Mouse (Mus musculus) midbrain, embryonic 13.5 days (tissue): ENCODE results near the gene Fras1. TPM values are rescaled to one million over a fixed set of nuclear protein-coding genes. Genes with fewer than 3 reads are reported as not detected.

ENCODE experiments used
- ATAC-seq: fragments of 200-750 bp; cut with Nextera tagmentation; 2 replicates; pipeline ENCODE4 v1.8.0; 2017; ENCODE audit warnings: mild to moderate bottlenecking, moderate TSS enrichment, moderate library complexity
- H3K27ac ChIP-seq: fragments of 300-500 bp; sonication (generic); 2 replicates; pipeline ENCODE4 v1.5.1; 2015; ENCODE audit warnings: inconsistent platforms, mild to moderate bottlenecking, moderate library complexity
- H3K27me3 ChIP-seq: fragments of 300-500 bp; sonication (generic); 2 replicates; pipeline ENCODE4 v1.6.1; 2015; ENCODE audit warnings: mild to moderate bottlenecking, inconsistent platforms
- H3K36me3 ChIP-seq: fragments of 300-500 bp; sonication (generic); 2 replicates; pipeline ENCODE4 v1.6.1; 2015; ENCODE audit warnings: mild to moderate bottlenecking, inconsistent platforms
- H3K4me1 ChIP-seq: fragments of 300-500 bp; sonication (generic); replicated peaks from 2 replicates; pipeline ENCODE4 v1.6.1; 2015; ENCODE audit warnings: inconsistent platforms
- H3K4me2 ChIP-seq: fragments of 300-500 bp; sonication (generic); replicated peaks from 2 replicates; pipeline ENCODE4 v1.6.1; 2015; ENCODE audit warnings: moderate library complexity, mild to moderate bottlenecking, inconsistent platforms
- H3K4me3 ChIP-seq: fragments of 300-500 bp; sonication (generic); replicated peaks from 2 replicates; pipeline ENCODE4 v1.5.1; 2015; ENCODE audit warnings: mild to moderate bottlenecking, inconsistent platforms
- H3K9ac ChIP-seq: fragments of 300-500 bp; sonication (generic); replicated peaks from 2 replicates; pipeline ENCODE4 v1.6.1; 2015; ENCODE audit warnings: mild to moderate bottlenecking, inconsistent platforms
- H3K9me3 ChIP-seq: fragments of 300-500 bp; sonication (generic); 2 replicates; pipeline ENCODE4 v1.6.1; 2016; ENCODE audit warnings: mild to moderate bottlenecking, inconsistent platforms
- WGBS: fragments of 180-500 bp; shearing (Covaris S2); methylation state at CpG from one replicate; pipeline ENCODE4 v1.1.7; 2015; 5-methylcytosine and 5-hydroxymethylcytosine counted together
- polyA plus RNA-seq: library from polyadenylated mRNA; unstranded; fragments of >200 nt; fragmentation: Nextera tagmentation; extraction: Ambion mirVana; gene quantifications from 2 replicates; pipeline ENCODE4 v1.2.1, GENCODE M21; 2015

Fras1 gene
- polyA plus RNA-seq, 1 experiment from 2014 or later, result 5.4 TPM

GRCm38 (mm10) chr5:96457436-96457958 is 83.7 kb downstream of the Fras1 start:
- H3K27ac ChIP-seq, result no peak overlapping the region
- no peaks in the 10 kb centered on the region for H3K9me3 ChIP-seq
- H3K27me3 ChIP-seq, result no peaks in the 10 kb centered on the region
- H3K4me1 ChIP-seq, result no peaks in the 10 kb centered on the region
- H3K4me2 ChIP-seq, result no peak overlapping the region
- no peaks in the 10 kb centered on the region for H3K36me3 ChIP-seq
- no peak for ATAC-seq
- WGBS, result 65% methylated on average over 4 of the region's 4 CpGs
- H3K9ac ChIP-seq, result no peak overlapping the region
- no peak overlapping the region for H3K4me3 ChIP-seq

GRCm38 (mm10) chr5:96459605-96460004 is 85.8 kb downstream of the Fras1 start:
- Histone ChIP-seq H3K9ac (no peak overlapping the region), H3K4me1 (no peaks in the 10 kb centered on the region), H3K27me3 (no peaks in the 10 kb centered on the region), H3K9me3 (no peaks in the 10 kb centered on the region), H3K4me3 (no peak overlapping the region), H3K36me3 (no peaks in the 10 kb centered on the region), H3K4me2 (no peak overlapping the region), H3K27ac (no peak overlapping the region)
- ATAC-seq, result no peak
- WGBS, result 89% methylated on average over 4 of the region's 4 CpGs

- H3K9me3 ChIP-seq, result no peaks in the 10 kb centered on the region
Observed at GRCm38 (mm10) chr5:96462197-96462596, 88.4 kb downstream of the Fras1 start.

GRCm38 (mm10) chr5:96466461-96466860 is 92.7 kb downstream of the Fras1 start:
- ATAC-seq, result no peak
- Histone ChIP-seq H3K36me3 (no peaks in the 10 kb centered on the region), H3K4me2 (no peak overlapping the region), H3K27ac (no peak overlapping the region), H3K9ac (no peak overlapping the region), H3K27me3 (no peaks in the 10 kb centered on the region), H3K4me1 (no peaks in the 10 kb centered on the region; the same call in 1 of the 2 replicates), H3K4me3 (no peak overlapping the region), H3K9me3 (no peaks in the 10 kb centered on the region)
- 64% methylated on average over 7 of the region's 7 CpGs for WGBS

More at GRCm38 (mm10) chr5:96462197-96462596, 88.4 kb downstream of the Fras1 start:
- no peak for ATAC-seq
- Histone ChIP-seq H3K9ac (no peak overlapping the region), H3K27me3 (no peaks in the 10 kb centered on the region), H3K36me3 (no peaks in the 10 kb centered on the region), H3K4me1 (no peaks in the 10 kb centered on the region; the same call in 1 of the 2 replicates), H3K27ac (no peak overlapping the region), H3K4me2 (no peak overlapping the region), H3K4me3 (no peak overlapping the region)
- WGBS, result 92% methylated on average over 2 of the region's 2 CpGs

GRCm38 (mm10) chr5:96471995-96472394 is 98.2 kb downstream of the Fras1 start:
- Histone ChIP-seq H3K9me3 (no peaks in the 10 kb centered on the region), H3K36me3 (no peaks in the 10 kb centered on the region), H3K4me3 (no peak overlapping the region), H3K27me3 (no peaks in the 10 kb centered on the region), H3K4me2 (no peak overlapping the region), H3K4me1 (no peaks in the 10 kb centered on the region), H3K9ac (no peak overlapping the region), H3K27ac (no peak overlapping the region)
- 55% methylated on average over 3 of the region's 3 CpGs for WGBS
- ATAC-seq, result no peak

- Histone ChIP-seq H3K27ac (no peak overlapping the region), H3K27me3 (no peaks in the 10 kb centered on the region), H3K4me3 (no peak overlapping the region), H3K36me3 (no peaks in the 10 kb centered on the region), H3K9me3 (no peaks in the 10 kb centered on the region), H3K4me1 (no peaks in the 10 kb centered on the region), H3K4me2 (no peak overlapping the region), H3K9ac (no peak overlapping the region)
- 87% methylated on average over 3 of the region's 3 CpGs for WGBS
- ATAC-seq, result no peak
Observed at GRCm38 (mm10) chr5:96475488-96475887, 101.7 kb downstream of the Fras1 start.

- ATAC-seq, result no peak
- Histone ChIP-seq H3K4me1 (no peaks in the 10 kb centered on the region), H3K36me3 (no peaks in the 10 kb centered on the region), H3K27me3 (no peaks in the 10 kb centered on the region), H3K9me3 (no peaks in the 10 kb centered on the region), H3K4me3 (no peak overlapping the region), H3K9ac (no peak overlapping the region), H3K4me2 (no peak overlapping the region), H3K27ac (no peak overlapping the region)
Observed at GRCm38 (mm10) chr5:96479003-96479402, 105.2 kb downstream of the Fras1 start.

GRCm38 (mm10) chr5:96481159-96481558 is 107.4 kb downstream of the Fras1 start:
- no peaks in the 10 kb centered on the region for H3K4me1 ChIP-seq
- no peaks in the 10 kb centered on the region for H3K27me3 ChIP-seq
- 94% methylated on average over 2 of the region's 2 CpGs for WGBS
- no peaks in the 10 kb centered on the region for H3K9me3 ChIP-seq
- ATAC-seq, result no peak
- no peak overlapping the region for H3K4me3 ChIP-seq
- H3K9ac ChIP-seq, result no peak overlapping the region
- H3K36me3 ChIP-seq, result no peaks in the 10 kb centered on the region
- H3K27ac ChIP-seq, result no peak overlapping the region
- no peak overlapping the region for H3K4me2 ChIP-seq

- no peak overlapping the region for H3K27ac ChIP-seq
- no peak overlapping the region for H3K4me2 ChIP-seq
- H3K9me3 ChIP-seq, result no peaks in the 10 kb centered on the region
- no peak overlapping the region for H3K4me3 ChIP-seq
- no peaks in the 10 kb centered on the region for H3K4me1 ChIP-seq
- no peaks in the 10 kb centered on the region for H3K27me3 ChIP-seq
- no peak overlapping the region for H3K9ac ChIP-seq
- H3K36me3 ChIP-seq, result no peaks in the 10 kb centered on the region
- WGBS, result 88% methylated on average over 4 of the region's 4 CpGs
- ATAC-seq, result no peak
Observed at GRCm38 (mm10) chr5:96482054-96482453, 108.3 kb downstream of the Fras1 start.

GRCm38 (mm10) chr5:96492497-96492896 is 118.7 kb downstream of the Fras1 start:
- Histone ChIP-seq H3K36me3 (no peaks in the 10 kb centered on the region), H3K4me2 (no peak overlapping the region), H3K9me3 (no peaks in the 10 kb centered on the region), H3K27me3 (no peaks in the 10 kb centered on the region), H3K4me1 (no peaks in the 10 kb centered on the region), H3K9ac (no peak overlapping the region), H3K27ac (no peak overlapping the region), H3K4me3 (no peak overlapping the region)
- whole genome bisulfite sequencing, result 95% methylated on average over 1 of the region's 1 CpGs
- no peak for ATAC-seq

GRCm38 (mm10) chr5:96494502-96495292 is 120.9 kb downstream of the Fras1 start:
- WGBS, result 91% methylated on average over 7 of the region's 7 CpGs
- Histone ChIP-seq H3K9ac (no peak overlapping the region), H3K4me1 (no peaks in the 10 kb centered on the region), H3K9me3 (no peaks in the 10 kb centered on the region), H3K36me3 (no peaks in the 10 kb centered on the region), H3K4me3 (no peak overlapping the region), H3K4me2 (no peak overlapping the region), H3K27me3 (no peaks in the 10 kb centered on the region), H3K27ac (no peak overlapping the region)
- no peak for ATAC-seq

- Histone ChIP-seq H3K4me1 (no peaks in the 10 kb centered on the region), H3K27ac (no peak overlapping the region), H3K4me3 (no peak overlapping the region), H3K4me2 (no peak overlapping the region), H3K27me3 (no peaks in the 10 kb centered on the region), H3K9me3 (no peaks in the 10 kb centered on the region), H3K9ac (no peak overlapping the region), H3K36me3 (no peaks in the 10 kb centered on the region)
- WGBS, result 76% methylated on average over 2 of the region's 2 CpGs
- ATAC-seq, result no peak
Observed at GRCm38 (mm10) chr5:96498083-96498482, 124.3 kb downstream of the Fras1 start.

GRCm38 (mm10) chr5:96501783-96502182 is 128.0 kb downstream of the Fras1 start:
- Histone ChIP-seq H3K9ac (no peak overlapping the region), H3K9me3 (no peaks in the 10 kb centered on the region), H3K4me1 (no peaks in the 10 kb centered on the region), H3K4me3 (no peak overlapping the region), H3K36me3 (no peaks in the 10 kb centered on the region), H3K27me3 (no peaks in the 10 kb centered on the region), H3K27ac (no peak overlapping the region), H3K4me2 (no peak overlapping the region)
- ATAC-seq, result no peak
- 66% methylated on average over 4 of the region's 4 CpGs for WGBS
